Mouse (Mus musculus) spleen, adult 2 months (tissue): Measurements from ENCODE around the gene Cyren.

Experiments
- CTCF ChIP-seq: fragments of 200-500 bp; IDR thresholded peaks from 2 replicates; pipeline ENCODE4 v1.5.1; 2011; ENCODE audit warnings: mild to moderate bottlenecking, inconsistent platforms; ENCODE audit not compliant: insufficient read depth, insufficient read length, insufficient replicate concordance; ENCODE audit errors: extremely low read depth
- POLR2A ChIP-seq: fragments of 200-500 bp; IDR thresholded peaks from 2 replicates; pipeline ENCODE4 v1.6.1; 2011; ENCODE audit warnings: low read depth, low read length, inconsistent platforms

GRCm38 (mm10) chr6:34865711-34866593 lies 11.9 kb downstream of the Cyren start:
- TF ChIP-seq POLR2A (no peak), CTCF (no peak)
